Mouse (Mus musculus): Measurements from ENCODE around the gene Jmjd8.

Gene Jmjd8

GRCm38 (mm10) chr17:25879750-25880149, 51.1 kb downstream of the Jmjd8 start:
- DNase-seq (ENCODE audit: low spot score) = no peak

GRCm38 (mm10) chr17:25880196-25880910, 51.7 kb downstream of the Jmjd8 start, which contains the start of gene Wfikkn1:
TSS of gene Wfikkn1 (minus strand) at chr17:25880858.
- DNase-seq (ENCODE audit: low spot score) = no peak

GRCm38 (mm10) chr17:25880913-25881641, 52.4 kb downstream of the Jmjd8 start:
- DNase-seq (ENCODE audit: low spot score) = no peak

All from spleen, adult 12 weeks (tissue).